Mouse (Mus musculus): ENCODE measurements around the gene Elovl3.

DNA sequence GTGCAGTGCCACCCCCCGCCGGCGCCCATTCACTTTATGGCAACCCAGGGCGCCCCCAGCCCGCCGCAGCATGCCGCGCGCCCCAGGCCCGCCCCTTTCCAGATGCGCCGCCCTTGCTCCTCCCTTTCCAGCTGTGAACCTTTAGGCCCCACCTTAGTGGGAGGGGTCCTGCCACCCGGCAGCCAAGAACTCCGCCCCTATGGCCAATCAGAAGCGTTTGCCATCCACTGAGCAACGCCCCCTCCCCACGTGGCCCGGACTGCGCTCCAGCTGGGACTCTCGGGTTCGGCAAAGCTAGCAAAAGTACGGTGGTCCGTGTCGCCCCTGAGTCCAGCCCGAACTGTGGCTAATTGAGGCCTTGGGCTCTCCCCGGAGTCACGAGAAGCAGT lies 16.7 kb downstream of the Elovl3 start:
- TF ChIP-seq POLR2A (IDR thresholded peaks at IDR 0.05; ENCODE audit: borderline replicate concordance, low read depth, low read length) (no peak), CTCF (IDR thresholded peaks at IDR 0.05; ENCODE audit: low read depth, low read length) (no peak)

All from bone marrow macrophage, adult 2 months (primary cell).